Mouse (Mus musculus) heart, adult 18-20 months (tissue): ENCODE data around the gene Ano8. TPM values are rescaled to one million over a fixed set of nuclear protein-coding genes. Genes with fewer than 3 reads are reported as not detected.

Experiments used
- DNase-seq, 2 experiments: peaks; one replicate each; pipeline ENCODE4 v3.0.0; 2021 to 2022; ENCODE audit warnings: mixed read lengths in 1 of 2
- total RNA-seq, 2 experiments: library from RNA; stranded (reverse); gene quantifications; 2 replicates each; pipeline ENCODE4 v1.2.3; 2021

Gene Ano8
- total RNA-seq, 2 experiments from 2014 or later: 16.6 to 16.9 TPM

DNA sequence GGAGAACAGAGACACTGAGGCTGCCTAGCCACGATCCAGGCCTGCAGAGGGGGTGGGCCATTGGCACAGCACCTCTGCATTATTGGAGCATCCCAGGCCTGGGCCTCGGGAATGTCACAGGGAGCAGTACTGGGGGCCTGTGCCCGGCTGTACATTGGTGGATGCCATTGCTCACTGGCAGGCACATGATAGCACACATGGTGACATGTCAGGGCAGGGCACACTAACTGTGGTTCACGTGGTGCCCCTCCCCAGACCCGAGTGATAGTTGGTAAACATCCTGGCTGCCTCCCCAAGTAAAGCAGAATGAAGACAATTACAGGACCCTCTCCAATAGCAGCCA is 14.9 kb downstream of the Ano8 start:
- no peak for DNase-seq

DNA sequence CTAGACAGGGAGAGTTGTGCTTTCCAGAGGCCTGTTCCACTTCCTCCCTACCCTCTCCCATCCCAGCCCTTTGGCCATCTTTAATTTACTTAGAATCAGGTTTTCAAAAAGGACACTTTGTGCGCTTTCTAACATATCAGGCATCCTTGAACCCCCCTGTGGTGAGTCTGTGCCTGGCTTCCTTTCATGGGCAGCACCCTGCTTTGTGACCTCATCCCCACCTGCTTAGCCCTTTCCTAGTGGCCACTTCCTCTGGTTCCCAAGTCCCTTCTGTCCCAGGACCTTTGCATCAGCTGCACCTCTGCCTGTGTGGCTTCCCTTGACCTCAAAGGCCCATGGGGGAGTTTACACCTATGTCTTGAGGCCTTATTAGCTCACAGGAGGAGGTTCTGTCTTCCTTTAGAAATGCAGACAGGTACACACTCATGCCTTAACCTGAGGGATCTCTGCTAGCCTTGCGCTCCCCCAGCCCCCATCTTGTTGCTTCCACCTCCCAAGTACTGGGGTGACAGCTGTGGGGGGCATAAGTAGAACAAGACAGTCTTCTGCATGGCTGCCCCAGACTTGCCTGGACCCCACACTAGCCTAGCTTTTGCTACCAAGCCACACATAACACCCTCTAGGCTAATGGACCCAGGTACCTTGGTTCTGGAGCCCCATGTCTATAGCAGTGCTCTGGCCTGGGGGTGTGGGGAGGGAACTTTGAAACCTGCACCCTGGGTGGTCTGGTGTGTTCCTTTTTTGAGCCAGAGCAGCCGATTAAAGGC is 15.4 kb downstream of the Ano8 start:
- DNase-seq: no peak

- peak; percentile 61 to 62 for DNase-seq
Observed at GRCm38 (mm10) chr8:71469411-71469810, 16.4 kb downstream of the Ano8 start.

GRCm38 (mm10) chr8:71468916-71469315 is 16.8 kb downstream of the Ano8 start, which contains the start of gene Dda1:
TSS of gene Dda1 (plus strand) at chr8:71469199.
- peak; percentile 97 to 99 for DNase-seq

GRCm38 (mm10) chr8:71468001-71468400 is 17.8 kb downstream of the Ano8 start:
- DNase-seq: no peak

GRCm38 (mm10) chr8:71467201-71467600 is 18.6 kb downstream of the Ano8 start:
- no peak for DNase-seq

DNA sequence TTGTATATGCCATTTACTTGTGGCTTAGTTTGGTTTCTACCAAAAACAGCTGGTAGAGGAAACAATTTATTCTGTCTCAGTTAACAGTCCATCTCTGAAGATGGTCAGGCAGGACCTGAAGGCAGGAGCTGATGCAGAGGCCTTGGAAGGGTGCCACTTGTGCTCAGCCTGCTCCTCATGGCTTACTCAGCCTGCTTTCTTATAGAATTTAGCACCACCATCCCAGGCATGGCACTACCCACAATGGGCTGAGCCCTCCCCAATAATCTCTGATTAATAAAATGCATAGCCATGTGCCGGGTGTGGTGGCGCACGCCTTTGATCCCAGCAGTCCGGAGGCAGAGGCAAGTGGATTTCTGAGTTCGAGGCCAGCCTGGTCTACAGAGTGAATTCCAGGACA is 19.6 kb downstream of the Ano8 start:
- DNase-seq: no peak

DNA sequence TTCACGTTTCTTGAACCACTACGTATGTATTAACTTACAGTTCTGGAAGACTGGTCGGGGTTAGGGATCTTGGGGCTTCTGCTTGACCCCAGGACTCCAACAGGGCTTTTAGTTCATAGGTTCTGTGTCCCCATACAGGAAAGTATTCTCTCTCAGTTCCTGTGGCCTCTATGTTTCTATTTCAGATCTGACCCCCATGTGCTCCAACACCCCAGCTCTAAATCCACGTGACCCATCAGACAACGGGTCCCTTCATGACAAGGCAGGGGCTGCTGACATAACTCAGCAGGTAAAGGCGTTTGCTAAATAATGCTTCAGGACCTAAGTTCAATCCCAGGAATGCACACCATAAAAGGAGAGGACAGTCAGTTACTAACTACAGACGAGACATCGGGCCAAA is 20.0 kb downstream of the Ano8 start:
- no peak for DNase-seq

DNA sequence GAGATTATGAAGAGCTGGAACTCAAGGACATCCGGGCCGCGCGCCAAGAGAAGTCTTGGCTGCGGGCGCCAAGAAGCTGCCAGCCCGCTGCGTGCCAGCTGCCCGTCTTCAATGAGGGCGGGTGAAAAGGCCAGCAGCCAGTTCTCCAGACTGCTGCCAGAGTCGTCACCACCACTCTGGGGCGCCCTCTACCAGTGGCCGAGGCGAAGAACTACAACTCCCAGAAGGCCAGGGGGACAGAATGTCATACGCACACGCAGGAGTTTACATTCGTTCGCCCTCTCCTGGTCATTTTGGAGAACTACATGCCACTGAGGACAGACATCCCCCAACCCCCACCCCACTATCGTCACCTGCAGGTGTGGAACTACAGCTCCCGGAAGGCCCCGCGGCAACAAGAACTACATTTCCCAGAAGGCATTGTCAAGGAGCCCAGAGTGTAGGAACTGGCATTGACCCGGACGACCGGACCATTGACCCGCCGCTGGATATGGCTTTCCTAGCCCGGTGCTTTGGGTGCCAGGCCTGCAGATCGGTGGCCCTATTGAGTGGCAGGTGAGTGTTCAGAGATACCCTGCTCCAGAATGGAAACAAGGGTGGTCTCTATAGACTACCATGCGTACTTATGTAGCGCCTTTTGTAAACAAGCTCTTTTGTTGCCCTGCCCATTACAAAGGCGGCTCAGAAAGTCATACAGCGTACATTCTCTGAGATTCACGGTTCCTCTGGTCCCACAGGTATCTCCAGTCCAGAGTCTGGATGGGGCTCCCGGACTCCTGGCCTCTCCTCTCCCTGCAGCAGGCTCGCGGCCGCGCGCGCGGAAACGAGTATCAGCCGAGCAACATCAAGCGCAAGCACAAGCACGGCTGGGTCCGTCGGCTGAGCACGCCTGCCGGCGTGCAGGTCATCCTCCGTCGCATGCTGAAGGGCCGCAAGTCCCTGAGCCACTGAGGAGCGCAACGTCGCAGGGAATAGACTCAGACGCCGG is 21.0 kb downstream of the Ano8 start, which contains the start of gene Mrpl34:
Mrpl34 (plus strand) TSS at position 447 of the 988 bp plus-strand sequence.
- peak; percentile 99 for DNase-seq

DNA sequence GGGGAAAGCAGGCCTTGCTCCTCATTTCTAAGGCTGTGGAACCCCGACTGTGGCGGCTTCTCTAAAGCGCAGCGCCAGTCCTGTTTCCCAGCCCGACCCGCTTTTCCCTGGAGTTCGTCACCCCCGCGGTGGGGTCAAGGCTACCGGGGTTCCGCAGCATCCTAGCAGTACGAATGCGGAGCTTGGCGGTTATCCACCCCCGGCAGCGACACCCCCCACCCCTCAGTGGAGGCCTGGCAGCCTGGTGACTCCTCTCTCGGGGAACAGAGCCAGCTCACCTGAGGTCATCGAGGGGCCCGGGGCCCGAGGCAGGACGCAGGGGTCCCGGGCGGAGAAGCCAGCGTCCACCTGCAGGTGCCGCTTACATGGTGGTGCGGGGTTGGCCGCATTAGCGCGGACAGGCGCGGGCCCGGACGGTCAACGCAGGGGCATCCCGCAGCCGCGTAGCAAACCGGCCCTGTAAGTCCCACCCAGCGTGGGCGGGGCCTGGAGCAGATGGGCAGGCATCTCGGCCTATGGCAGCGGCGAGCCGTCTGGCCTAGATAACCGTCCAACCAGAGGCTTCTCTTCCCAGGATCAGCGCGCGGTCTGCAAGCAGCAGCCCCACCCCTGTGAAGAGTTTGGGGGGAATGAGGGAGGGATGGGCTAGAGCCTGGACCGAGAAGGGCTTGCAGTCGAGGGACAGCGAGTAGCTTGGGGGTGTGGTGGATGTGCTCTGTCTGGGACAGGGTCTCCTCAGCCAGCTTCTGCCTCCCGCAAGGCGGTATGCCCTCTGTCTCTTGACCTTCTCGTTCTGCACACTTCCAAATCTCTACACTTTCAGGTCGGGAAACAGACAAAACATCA is 22.4 kb downstream of the Ano8 start, which contains the start of gene Abhd8:
Abhd8 (minus strand) TSS at position 468 of the 846 bp plus-strand sequence.
- DNase-seq: peak; percentile 98 to 99

GRCm38 (mm10) chr8:71462786-71463185 is 23.0 kb downstream of the Ano8 start:
- peak; percentile 60 to 61 for DNase-seq

DNA sequence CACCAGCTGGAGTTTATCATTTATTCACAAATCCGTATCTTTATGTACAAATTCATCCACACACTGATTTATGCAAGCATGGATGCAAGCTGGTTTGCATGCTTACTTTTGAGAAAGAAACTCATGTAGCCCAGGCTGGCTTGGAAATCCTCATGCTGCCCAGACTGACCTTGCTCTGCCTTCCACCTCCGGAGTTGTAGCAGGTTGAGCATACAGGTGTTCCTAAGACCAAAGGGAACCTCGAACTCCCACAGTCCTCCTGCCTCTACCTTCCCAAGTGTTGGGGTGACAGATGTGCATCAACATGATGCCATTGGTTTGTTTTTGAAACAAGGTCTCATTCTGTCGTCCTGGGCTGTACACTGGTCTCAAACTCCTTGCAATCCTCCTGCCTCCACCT is 23.6 kb downstream of the Ano8 start:
- DNase-seq: no peak

DNA sequence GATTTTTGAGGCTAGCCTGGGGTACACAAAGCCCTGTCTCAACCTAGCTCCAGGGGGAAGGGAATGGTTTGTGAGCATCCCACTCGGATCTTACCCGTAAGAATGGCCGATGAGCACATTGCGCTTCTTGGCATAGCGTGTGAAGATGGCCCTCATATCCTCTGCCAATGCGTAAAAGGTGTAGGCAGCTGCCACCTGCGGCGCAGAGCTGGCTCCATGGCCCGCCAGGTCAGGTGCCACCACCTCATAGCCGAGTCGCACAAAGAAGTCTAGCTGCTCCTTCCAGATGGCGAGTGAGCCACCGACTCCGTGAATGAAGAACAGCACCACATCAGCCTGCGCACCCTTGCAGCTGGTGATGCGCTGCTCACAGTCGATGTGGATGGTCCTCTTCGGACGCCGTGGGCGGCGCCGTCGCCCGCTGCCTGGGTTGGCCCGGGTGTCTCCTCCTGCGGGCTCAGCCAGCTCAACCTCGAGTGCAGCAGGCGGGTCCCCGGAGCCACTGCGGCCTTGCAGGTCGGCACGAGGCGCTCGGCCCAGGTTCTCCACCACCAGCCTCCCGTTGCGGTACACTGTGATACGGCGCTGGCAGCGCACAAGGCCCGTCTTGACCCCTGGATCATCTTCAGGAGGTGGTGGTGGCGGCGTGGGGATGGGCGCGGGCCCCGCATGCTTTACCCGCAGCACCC is 24.5 kb downstream of the Ano8 start:
- DNase-seq: no peak

DNA sequence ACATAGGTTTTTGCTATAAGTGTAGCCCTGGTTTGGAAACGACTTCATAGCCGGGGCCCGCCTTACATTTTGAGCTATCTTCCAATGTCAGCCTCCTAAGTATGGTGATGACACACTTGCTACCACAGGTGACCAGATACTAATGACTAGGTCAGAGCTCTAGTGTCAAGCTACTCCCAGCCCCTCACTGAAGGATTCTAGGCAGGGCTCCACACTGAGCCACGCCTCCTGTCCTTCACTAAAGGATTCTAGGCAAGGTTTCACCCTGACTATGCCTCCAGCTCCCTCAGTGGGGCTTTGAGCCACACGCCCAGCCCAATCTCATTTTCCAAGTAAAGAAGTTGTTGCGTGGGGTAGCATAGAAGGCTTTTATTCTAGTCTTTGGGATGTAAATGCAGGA is 25.0 kb downstream of the Ano8 start:
- no peak for DNase-seq

DNA sequence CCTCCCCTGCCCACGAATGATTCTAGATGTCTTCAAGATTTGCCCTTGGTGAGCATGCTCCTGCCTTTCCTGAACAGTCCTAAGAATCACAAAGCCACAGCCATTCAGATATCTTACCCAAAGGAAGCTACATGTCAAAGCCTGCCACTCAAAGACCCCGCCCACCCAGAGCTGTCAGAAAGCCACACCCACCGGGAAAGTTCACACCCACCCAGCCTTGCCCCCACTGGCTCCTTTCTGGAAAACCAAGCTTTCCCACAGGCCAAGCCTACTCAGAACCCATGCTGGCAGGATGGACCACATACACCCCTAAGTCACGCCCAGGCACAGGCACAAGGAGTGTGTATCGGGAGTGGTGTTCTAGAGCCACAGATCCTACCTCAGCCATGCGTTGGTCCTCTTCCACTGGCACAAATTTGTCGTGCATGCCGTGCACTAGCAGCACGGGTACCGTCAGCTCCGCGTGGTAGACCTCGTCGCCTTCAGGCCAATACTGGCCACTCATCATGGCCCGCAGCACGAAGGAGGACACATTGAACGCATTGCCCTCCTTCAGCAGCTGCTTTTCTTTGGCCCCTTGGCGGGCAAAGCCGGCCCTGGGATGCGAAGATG is 28.0 kb downstream of the Ano8 start:
- DNase-seq: no peak

- DNase-seq: no peak
Observed at GRCm38 (mm10) chr8:71456906-71457305, 28.9 kb downstream of the Ano8 start.

GRCm38 (mm10) chr8:71454668-71455067 is 31.1 kb downstream of the Ano8 start:
- no peak for DNase-seq

DNA sequence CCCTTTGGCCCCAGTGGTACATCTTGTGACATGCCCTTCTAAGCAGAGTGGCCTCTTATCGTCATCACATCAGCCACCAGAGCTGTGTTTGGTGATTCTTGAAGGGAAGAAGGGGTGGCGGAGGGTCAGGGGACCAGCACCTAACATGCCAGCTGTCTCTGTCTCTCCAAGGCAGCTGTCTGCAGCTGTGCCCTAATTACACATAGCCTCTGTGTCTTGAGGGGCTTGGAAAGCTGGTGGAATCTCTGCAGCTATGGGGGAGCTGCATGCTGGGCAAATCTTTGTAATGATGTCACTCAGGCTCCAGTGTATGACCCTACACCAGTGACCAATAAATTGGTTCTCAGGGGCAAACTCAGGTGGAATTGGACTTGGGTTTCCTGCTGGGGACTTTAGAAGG is 33.1 kb downstream of the Ano8 start:
- DNase-seq: no peak

- no peak for DNase-seq
Observed at GRCm38 (mm10) chr8:71451777-71452176, 34.0 kb downstream of the Ano8 start.

- no peak for DNase-seq
Observed at GRCm38 (mm10) chr8:71451337-71451736, 34.4 kb downstream of the Ano8 start.

DNA sequence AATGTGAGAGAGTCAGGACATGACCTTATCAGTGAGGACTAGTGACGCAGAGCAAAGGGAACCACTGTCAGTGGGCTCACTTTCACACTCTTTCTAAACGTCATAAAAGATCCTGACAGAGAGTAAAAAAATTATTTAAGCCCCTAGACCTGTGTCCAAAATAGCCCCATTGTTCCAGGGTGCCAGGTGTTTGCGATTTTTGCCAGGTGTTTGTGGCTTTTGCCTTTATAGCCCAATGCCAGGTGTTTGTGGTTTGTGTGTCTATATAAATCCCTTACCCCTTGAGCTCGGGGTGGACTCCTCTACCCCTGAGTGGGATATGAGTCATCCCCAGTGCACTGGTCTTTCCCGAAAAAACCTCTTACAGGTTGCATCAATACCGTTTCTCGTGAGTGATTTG is 40.7 kb downstream of the Ano8 start:
- no peak for DNase-seq
